Mouse (Mus musculus) urinary bladder, adult 2 months (tissue): ENCODE data around the gene Ndufs2. TPM values are rescaled to one million over a fixed set of nuclear protein-coding genes. Genes with fewer than 3 reads are reported as not detected.

Source experiments
- DNase-seq: peaks from one replicate; pipeline ENCODE4 v3.0.0; 2022; ENCODE audit warnings: low spot score
- polyA plus RNA-seq: library from polyadenylated mRNA; depleted of rRNA; stranded (reverse); fragments of >200 nt; gene quantifications from 2 replicates; pipeline ENCODE4 v1.2.3, GENCODE M21; 2012

Gene Ndufs2
- polyA plus RNA-seq, 1 experiment: 110 TPM

GRCm38 (mm10) chr1:171231844-171232243 is 19.3 kb downstream of the Ndufs2 start:
- no peak for DNase-seq

- no peak for DNase-seq
These were observed 21.0 kb downstream of the Ndufs2 start for GRCm38 (mm10) chr1:171230215-171230614.

GRCm38 (mm10) chr1:171229750-171230149 is 21.4 kb downstream of the Ndufs2 start:
- DNase-seq: no peak

- DNase-seq: no peak
These were observed 23.3 kb downstream of the Ndufs2 start for GRCm38 (mm10) chr1:171227879-171228278.

GRCm38 (mm10) chr1:171226780-171227179 is 24.4 kb downstream of the Ndufs2 start:
- DNase-seq: no peak

- no peak for DNase-seq
These were observed 26.3 kb downstream of the Ndufs2 start, which contains the start of gene Apoa2 for GRCm38 (mm10) chr1:171224857-171225256. Gene Apoa2 (plus strand): TSS chr1:171225054.

GRCm38 (mm10) chr1:171223796-171224195 is 27.4 kb downstream of the Ndufs2 start:
- DNase-seq: no peak

GRCm38 (mm10) chr1:171223168-171223567 is 28.0 kb downstream of the Ndufs2 start:
- DNase-seq: no peak

GRCm38 (mm10) chr1:171222238-171223155 is 28.7 kb downstream of the Ndufs2 start, which contains the start of gene Tomm40l:
Gene Tomm40l (minus strand): TSS chr1:171222514.
- peak; percentile 67 for DNase-seq

GRCm38 (mm10) chr1:171221281-171222193 is 29.7 kb downstream of the Ndufs2 start:
- no peak for DNase-seq

GRCm38 (mm10) chr1:171220871-171221270 is 30.3 kb downstream of the Ndufs2 start:
- peak; percentile 74 for DNase-seq

- DNase-seq: no peak
These were observed 34.8 kb downstream of the Ndufs2 start for GRCm38 (mm10) chr1:171216241-171216955.

- no peak for DNase-seq
These were observed 37.2 kb downstream of the Ndufs2 start, which contains the start of gene Nr1i3 for GRCm38 (mm10) chr1:171213801-171214496. Gene Nr1i3 (plus strand): TSS chr1:171213970.

GRCm38 (mm10) chr1:171212854-171213253 is 38.3 kb downstream of the Ndufs2 start:
- DNase-seq: no peak

- DNase-seq: no peak
These were observed 41.8 kb downstream of the Ndufs2 start for GRCm38 (mm10) chr1:171209409-171209808.

- DNase-seq: no peak
These were observed 45.3 kb downstream of the Ndufs2 start for GRCm38 (mm10) chr1:171205704-171206493.

- no peak for DNase-seq
These were observed 46.9 kb downstream of the Ndufs2 start for GRCm38 (mm10) chr1:171204249-171204644.

- DNase-seq: no peak
These were observed 47.5 kb downstream of the Ndufs2 start for GRCm38 (mm10) chr1:171203471-171204248.

- DNase-seq: no peak
These were observed 50.4 kb downstream of the Ndufs2 start for GRCm38 (mm10) chr1:171200769-171201168.
